Mouse (Mus musculus): ENCODE data around the gene Gse1.

GRCm38 (mm10) chr8:120288122-120288908 is 60.1 kb downstream of the Gse1 start:
- TF ChIP-seq POLR2A (IDR thresholded peaks at IDR 0.05; ENCODE audit: low read depth, low read length), result no peak
- TF ChIP-seq CTCF (conservative IDR thresholded peaks at IDR 0.05; ENCODE audit: insufficient read depth, insufficient read length, low read depth, low read length), result peak; percentile 69

All from kidney, adult 2 months (tissue).